Mouse (Mus musculus) liver, embryonic 14.5 days (tissue): ENCODE measurements around the gene Kcnj6.

ENCODE experiments used
- CTCF ChIP-seq: IDR thresholded peaks from 2 replicates; pipeline ENCODE4 v1.5.1; 2016; ENCODE audit warnings: antibody characterized with exemption, low read depth, control low read depth
- EP300 ChIP-seq: IDR thresholded peaks from 2 replicates; pipeline ENCODE4 v1.6.1; 2016; ENCODE audit warnings: antibody characterized with exemption, low read depth

DNA sequence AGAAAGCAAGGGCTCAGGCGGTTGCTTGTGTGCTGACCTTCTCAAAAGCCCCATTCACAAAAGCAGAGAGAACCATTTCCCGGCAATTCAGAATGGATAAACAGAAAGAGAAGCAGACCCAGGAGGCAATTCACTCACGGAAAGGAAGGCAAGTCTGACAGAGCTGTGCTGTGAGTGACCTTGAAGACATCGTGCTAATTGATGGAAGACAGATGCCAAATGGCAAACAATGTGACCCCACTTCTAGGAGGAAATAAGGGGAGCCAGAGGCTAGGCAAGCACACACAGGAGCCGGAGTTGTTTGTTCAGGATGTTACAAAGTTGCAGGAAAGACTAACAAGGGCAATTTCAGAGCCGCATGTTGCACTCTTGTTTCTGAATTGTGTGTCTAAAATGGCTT lies 158.1 kb downstream of the Kcnj6 start:
- TF ChIP-seq CTCF: no peak
- TF ChIP-seq EP300: no peak
